Mouse (Mus musculus): Measurements from ENCODE around the gene Tmem63a. TPM values are rescaled to one million over a fixed set of nuclear protein-coding genes. Genes with fewer than 3 reads are reported as not detected.

Tmem63a gene
- polyA plus RNA-seq, 1 experiment from 2014 or later = 3.1 TPM

GRCm38 (mm10) chr1:181008266-181008665 is 66.1 kb downstream of the Tmem63a start:
- no peaks in the 10 kb centered on the region for H3K9me3 ChIP-seq (replicated peaks; ENCODE audit: control insufficient read depth, low read length)
- no peaks in the 10 kb centered on the region for H3K36me3 ChIP-seq (replicated peaks; ENCODE audit: control insufficient read depth, insufficient read depth, low read depth, low read length)
- H3K4me3 ChIP-seq (ENCODE audit: low read depth, low read length) = no peak overlapping the region
- no peaks in the 10 kb centered on the region for H3K27me3 ChIP-seq (ENCODE audit: control insufficient read depth, insufficient read depth, low read length)
- no peak overlapping the region for H3K4me2 ChIP-seq (ENCODE audit: low read depth, low read length)
- no peak for ATAC-seq (replicated peaks; ENCODE audit: insufficient number of reproducible peaks, low FRiP score, low TSS enrichment, low read depth)
- DNase-seq (ENCODE audit: low spot score) = no peak
- WGBS = 99% methylated on average over 2 of the region's 2 CpGs
- H3K27ac ChIP-seq (replicated peaks; ENCODE audit: low read depth, low read length) = no peak overlapping the region
- no peak overlapping the region for H3K9ac ChIP-seq (replicated peaks; ENCODE audit: low read length)
- H3K4me1 ChIP-seq (ENCODE audit: control insufficient read depth, insufficient read depth, low read length) = no peaks in the 10 kb centered on the region

- no peak overlapping the region for H3K9ac ChIP-seq (replicated peaks; ENCODE audit: low read length)
- no peaks in the 10 kb centered on the region for H3K4me1 ChIP-seq (ENCODE audit: control insufficient read depth, insufficient read depth, low read length)
- no peaks in the 10 kb centered on the region for H3K27me3 ChIP-seq (ENCODE audit: control insufficient read depth, insufficient read depth, low read length)
- 88% methylated on average over 4 of the region's 4 CpGs for WGBS
- no peak for ATAC-seq (replicated peaks; ENCODE audit: insufficient number of reproducible peaks, low FRiP score, low TSS enrichment, low read depth)
- DNase-seq (ENCODE audit: low spot score) = no peak
- no peaks in the 10 kb centered on the region for H3K36me3 ChIP-seq (replicated peaks; ENCODE audit: control insufficient read depth, insufficient read depth, low read depth, low read length)
- H3K9me3 ChIP-seq (replicated peaks; ENCODE audit: control insufficient read depth, low read length) = no peaks in the 10 kb centered on the region
- no peak overlapping the region for H3K4me3 ChIP-seq (ENCODE audit: low read depth, low read length)
- H3K4me2 ChIP-seq (ENCODE audit: low read depth, low read length) = no peak overlapping the region
- H3K27ac ChIP-seq (replicated peaks; ENCODE audit: low read depth, low read length) = no peak overlapping the region
Observed at GRCm38 (mm10) chr1:181009011-181009590, 67.0 kb downstream of the Tmem63a start.

- Histone ChIP-seq H3K9me3 (replicated peaks; ENCODE audit: control insufficient read depth, low read length) (no peaks in the 10 kb centered on the region), H3K4me2 (ENCODE audit: low read depth, low read length) (no peak overlapping the region), H3K27me3 (ENCODE audit: control insufficient read depth, insufficient read depth, low read length) (no peaks in the 10 kb centered on the region), H3K36me3 (replicated peaks; ENCODE audit: control insufficient read depth, insufficient read depth, low read depth, low read length) (no peaks in the 10 kb centered on the region), H3K4me3 (ENCODE audit: low read depth, low read length) (no peak overlapping the region), H3K4me1 (ENCODE audit: control insufficient read depth, insufficient read depth, low read length) (no peaks in the 10 kb centered on the region), H3K27ac (replicated peaks; ENCODE audit: low read depth, low read length) (no peak overlapping the region), H3K9ac (replicated peaks; ENCODE audit: low read length) (no peak overlapping the region)
- no peak for DNase-seq (ENCODE audit: low spot score)
- 82% methylated on average over 3 of the region's 3 CpGs for WGBS
- no peak for ATAC-seq (replicated peaks; ENCODE audit: insufficient number of reproducible peaks, low FRiP score, low TSS enrichment, low read depth)
Observed at GRCm38 (mm10) chr1:181009754-181010153, 67.6 kb downstream of the Tmem63a start.

GRCm38 (mm10) chr1:181010171-181010932 is 68.2 kb downstream of the Tmem63a start:
- Histone ChIP-seq H3K4me2 (ENCODE audit: low read depth, low read length) (no peak overlapping the region), H3K27ac (replicated peaks; ENCODE audit: low read depth, low read length) (no peak overlapping the region), H3K4me1 (ENCODE audit: control insufficient read depth, insufficient read depth, low read length) (no peaks in the 10 kb centered on the region), H3K9ac (replicated peaks; ENCODE audit: low read length) (no peak overlapping the region), H3K36me3 (replicated peaks; ENCODE audit: control insufficient read depth, insufficient read depth, low read depth, low read length) (no peaks in the 10 kb centered on the region), H3K4me3 (ENCODE audit: low read depth, low read length) (no peak overlapping the region), H3K9me3 (replicated peaks; ENCODE audit: control insufficient read depth, low read length) (no peaks in the 10 kb centered on the region), H3K27me3 (ENCODE audit: control insufficient read depth, insufficient read depth, low read length) (no peaks in the 10 kb centered on the region)
- ATAC-seq (replicated peaks; ENCODE audit: insufficient number of reproducible peaks, low FRiP score, low TSS enrichment, low read depth) = no peak
- no peak for DNase-seq (ENCODE audit: low spot score)
- 63% methylated on average over 4 of the region's 4 CpGs for WGBS

- no peak overlapping the region for H3K9ac ChIP-seq (replicated peaks; ENCODE audit: low read length)
Observed at GRCm38 (mm10) chr1:181011601-181012000, 69.5 kb downstream of the Tmem63a start.

GRCm38 (mm10) chr1:181012416-181012815 is 70.3 kb downstream of the Tmem63a start:
- H3K4me1 ChIP-seq (ENCODE audit: control insufficient read depth, insufficient read depth, low read length) = no peaks in the 10 kb centered on the region; the same call in 1 of the 2 replicates
- WGBS = 75% methylated on average over 3 of the region's 3 CpGs
- ATAC-seq (replicated peaks; ENCODE audit: insufficient number of reproducible peaks, low FRiP score, low TSS enrichment, low read depth) (no peak), DNase-seq (ENCODE audit: low spot score) (no peak)
- H3K4me3 ChIP-seq (ENCODE audit: low read depth, low read length) = no peak overlapping the region
- H3K9me3 ChIP-seq (replicated peaks; ENCODE audit: control insufficient read depth, low read length) = no peaks in the 10 kb centered on the region
- H3K27me3 ChIP-seq (ENCODE audit: control insufficient read depth, insufficient read depth, low read length) = no peaks in the 10 kb centered on the region
- no peak overlapping the region for H3K27ac ChIP-seq (replicated peaks; ENCODE audit: low read depth, low read length)
- no peaks in the 10 kb centered on the region for H3K36me3 ChIP-seq (replicated peaks; ENCODE audit: control insufficient read depth, insufficient read depth, low read depth, low read length)
- H3K9ac ChIP-seq (replicated peaks; ENCODE audit: low read length) = no peak overlapping the region
- H3K4me2 ChIP-seq (ENCODE audit: low read depth, low read length) = no peak overlapping the region

More at GRCm38 (mm10) chr1:181011601-181012000, 69.5 kb downstream of the Tmem63a start:
- H3K36me3 ChIP-seq (replicated peaks; ENCODE audit: control insufficient read depth, insufficient read depth, low read depth, low read length) = no peaks in the 10 kb centered on the region
- no peaks in the 10 kb centered on the region for H3K9me3 ChIP-seq (replicated peaks; ENCODE audit: control insufficient read depth, low read length)
- ATAC-seq (replicated peaks; ENCODE audit: insufficient number of reproducible peaks, low FRiP score, low TSS enrichment, low read depth) (no peak), DNase-seq (ENCODE audit: low spot score) (no peak)
- H3K4me3 ChIP-seq (ENCODE audit: low read depth, low read length) = no peak overlapping the region
- H3K4me2 ChIP-seq (ENCODE audit: low read depth, low read length) = no peak overlapping the region
- 68% methylated on average over 5 of the region's 5 CpGs for WGBS
- no peaks in the 10 kb centered on the region for H3K4me1 ChIP-seq (ENCODE audit: control insufficient read depth, insufficient read depth, low read length)
- H3K27ac ChIP-seq (replicated peaks; ENCODE audit: low read depth, low read length) = no peak overlapping the region
- no peaks in the 10 kb centered on the region for H3K27me3 ChIP-seq (ENCODE audit: control insufficient read depth, insufficient read depth, low read length)

- DNase-seq (ENCODE audit: low spot score) = no peak
- Histone ChIP-seq H3K4me2 (ENCODE audit: low read depth, low read length) (no peak overlapping the region), H3K36me3 (replicated peaks; ENCODE audit: control insufficient read depth, insufficient read depth, low read depth, low read length) (no peaks in the 10 kb centered on the region), H3K4me1 (ENCODE audit: control insufficient read depth, insufficient read depth, low read length) (no peaks in the 10 kb centered on the region; the same call in 1 of the 2 replicates), H3K27ac (replicated peaks; ENCODE audit: low read depth, low read length) (no peak overlapping the region), H3K9me3 (replicated peaks; ENCODE audit: control insufficient read depth, low read length) (no peaks in the 10 kb centered on the region), H3K9ac (replicated peaks; ENCODE audit: low read length) (no peak overlapping the region), H3K4me3 (ENCODE audit: low read depth, low read length) (no peak overlapping the region), H3K27me3 (ENCODE audit: control insufficient read depth, insufficient read depth, low read length) (peaks cover 2% of the 10 kb centered on the region; the same call in 1 of the 2 replicates)
- no peak for ATAC-seq (replicated peaks; ENCODE audit: insufficient number of reproducible peaks, low FRiP score, low TSS enrichment, low read depth)
- 81% methylated on average over 6 of the region's 6 CpGs for WGBS
Observed at GRCm38 (mm10) chr1:181013446-181013845, 71.3 kb downstream of the Tmem63a start.
